ENCODE assay signal across 8 mouse cellular contexts in genomic region chr8:19724871-19725270, GRCm38 (mm10). TPM values are rescaled to one million over a fixed set of nuclear protein-coding genes. Genes with fewer than 3 reads are reported as not detected.
DNase-seq lines count a peak whose midpoint lies in the region; TF ChIP-seq lines count a peak whose summit lies in the region.
"Not testable (repeated sequence)": the region's sequence is repeated elsewhere in the genome, so short reads cannot be mapped to it uniquely, and the experiment has no call there.
"Had no signal": no experiment of that assay in that cellular context is flagged by ENCODE, and none has a peak within 500 bp of the region (broad histone marks: within the 10 kb centered on the region; RNA-seq: fewer than 3 reads in every experiment).

No protein-coding gene starts in this region.

- H3K4me3 ChIP-seq in kidney, adult 2 months (ENCODE audit: insufficient read depth, low read depth, low read length): not testable (repeated sequence)

- not testable (repeated sequence) for H3K27ac ChIP-seq in kidney, adult 2 months (ENCODE audit: insufficient read depth, low read depth, low read length)

- TF ChIP-seq POLR2A in kidney, adult 2 months (IDR thresholded peaks at IDR 0.05; ENCODE audit: low read depth, low read length): not testable (repeated sequence)

- WGBS in kidney, adult 2 months: 49% methylated on average over 2 of the region's 2 CpGs

- H3K27me3 ChIP-seq in kidney, adult 2 months (replicated peaks; ENCODE audit: control insufficient read depth, insufficient read depth, low read length): not testable (repeated sequence)

- not testable (repeated sequence) for H3K4me1 ChIP-seq in kidney, adult 2 months (ENCODE audit: control insufficient read depth, insufficient read depth, low read length)

- not testable (repeated sequence) for H3K36me3 ChIP-seq in kidney, adult 2 months (ENCODE audit: control insufficient read depth, insufficient read depth, low read length)

- DNase-seq in heart, adult 11 months: peak; percentile 94
- peak; percentile 42 for DNase-seq in kidney, adult 2 months
- DNase-seq in lung, postnatal 10 days: peak; percentile 23

- TF ChIP-seq CTCF in kidney, adult 2 months (conservative IDR thresholded peaks at IDR 0.05; ENCODE audit: insufficient read depth, insufficient read length, low read depth, low read length): not testable (repeated sequence)

RNA-seq across cellular contexts. Expression of gene 4930467E23Rik, which starts 4.5 kb away (rescaled TPM):
- not detected in 2 replicates for polyA plus RNA-seq in kidney, adult 2 months (2012; rRNA removed)
- polyA plus RNA-seq: activated CD4-positive, CD25-positive, alpha-beta regulatory T cell, adult 4 months; brain, embryonic 14.5 days; C2C12; G1E; Patski had no signal

Comparison
In these comparisons a context has a peak if more than half of its experiments do, and no peak if none do; other contexts are left out.
1. DNase-seq: peak in every context shown above with its lines; median percentile 94 in heart, adult 11 months; 42 in kidney, adult 2 months; 23 in lung, postnatal 10 days.